13 mouse cellular contexts compared by ENCODE assay signal in genomic region chr1:176698647-176699046, GRCm38 (mm10).
DNase-seq lines count a peak whose midpoint lies in the region; ATAC-seq and TF ChIP-seq lines count a peak whose summit lies in the region.
"Had no signal": no experiment of that assay in that cellular context is flagged by ENCODE, and none has a peak within 500 bp of the region (broad histone marks: within the 10 kb centered on the region; RNA-seq: fewer than 3 reads in every experiment).

No protein-coding gene starts in this region.

- in situ Hi-C loops in CH12.LX (cut with MboI; ENCODE audit: low pct_ligation_motif_present, low pct_unique_long_range_greater_than_20kb, low sequenced_read_pairs) = loop anchor here (25.0 kb wide), 2 partner anchors 461 to 761 kb away; no protein-coding TSS in a partner anchor
- in situ Hi-C loops in Patski (cut with MboI; ENCODE audit: low pct_unique_long_range_greater_than_20kb) = no loop called here

- no peak overlapping the region for H3K27ac ChIP-seq in heart, adult 2 months
- H3K27ac ChIP-seq in left cerebral cortex, adult 2 months = no peak overlapping the region
- no peak overlapping the region for H3K27ac ChIP-seq in CH12.LX (ENCODE audit: insufficient read depth, low read depth)
- no peak overlapping the region for H3K27ac ChIP-seq in embryonic facial prominence, embryonic 10.5 days (replicated peaks)
- H3K27ac ChIP-seq: embryonic facial prominence, embryonic 15.5 days; midbrain, embryonic 12.5 days had no signal

- TF ChIP-seq POLR2A in heart, adult 2 months (IDR thresholded peaks at IDR 0.05; ENCODE audit: insufficient read depth, low read depth, low read length) = no peak
- no peak for TF ChIP-seq POLR2A in CH12.LX (IDR thresholded peaks at IDR 0.05; ENCODE audit: low read depth, low read length)

- H3K27me3 ChIP-seq in heart, adult 2 months (ENCODE audit: control insufficient read depth, insufficient read depth, low read length) = no peaks in the 10 kb centered on the region
- no peaks in the 10 kb centered on the region for H3K27me3 ChIP-seq in CH12.LX (replicated peaks)
- peaks cover 8% of the 10 kb centered on the region for H3K27me3 ChIP-seq in Patski
- H3K27me3 ChIP-seq in embryonic facial prominence, embryonic 10.5 days (replicated peaks; ENCODE audit: low read depth, poor library complexity, severe bottlenecking) = no peaks in the 10 kb centered on the region
- H3K27me3 ChIP-seq: embryonic facial prominence, embryonic 15.5 days; midbrain, embryonic 12.5 days had no signal

- TF ChIP-seq CTCF in heart, adult 2 months (IDR thresholded peaks at IDR 0.05) = peak; percentile 46
- peak; percentile 64 for TF ChIP-seq CTCF in left cerebral cortex, adult 2 months (IDR thresholded peaks at IDR 0.05)
- TF ChIP-seq CTCF in CH12.LX (conservative IDR thresholded peaks at IDR 0.05 in 1 of 2, IDR thresholded peaks at IDR 0.05 in 1 of 2; ENCODE audit: low read depth in 2 of 2, low read length in 2 of 2) = peak in 1 of 2 experiments; percentile 50; a peak in 2 of 4 replicates
- peak; percentile 6 for TF ChIP-seq CTCF in Patski (IDR thresholded peaks at IDR 0.05)

- dilution Hi-C loops in CH12.LX (cut with MboI; ENCODE audit: extremely low pct_ligation_motif_present, extremely low pct_unique_long_range_greater_than_20kb, low sequenced_read_pairs) = no loop called here

- no peak for TF ChIP-seq EP300 in heart, adult 2 months (IDR thresholded peaks at IDR 0.05; ENCODE audit: insufficient read depth, low read depth, low read length)
- TF ChIP-seq EP300 in CH12.LX (IDR thresholded peaks at IDR 0.05; ENCODE audit: low read length) = no peak

- no peaks in the 10 kb centered on the region for H3K4me1 ChIP-seq in heart, adult 2 months (ENCODE audit: control insufficient read depth, insufficient read depth, low read length)
- H3K4me1 ChIP-seq in CH12.LX (ENCODE audit: control insufficient read depth in 1 of 2, insufficient read depth in 2 of 2) = no peaks in the 10 kb centered on the region
- H3K4me1 ChIP-seq in embryonic facial prominence, embryonic 10.5 days = no peaks in the 10 kb centered on the region
- H3K4me1 ChIP-seq: embryonic facial prominence, embryonic 15.5 days; midbrain, embryonic 12.5 days had no signal

- no peaks in the 10 kb centered on the region for H3K36me3 ChIP-seq in heart, adult 2 months (ENCODE audit: control insufficient read depth, insufficient read depth, low read length)
- H3K36me3 ChIP-seq in CH12.LX (replicated peaks in 1 of 2; ENCODE audit: control insufficient read depth in 1 of 2, insufficient read depth in 1 of 2, low read length in 1 of 2) = no peaks in the 10 kb centered on the region
- H3K36me3 ChIP-seq in embryonic facial prominence, embryonic 10.5 days (replicated peaks) = no peaks in the 10 kb centered on the region
- H3K36me3 ChIP-seq: embryonic facial prominence, embryonic 15.5 days; midbrain, embryonic 12.5 days had no signal

- CTCF ChIA-PET in Patski (lab: Charles Lee) = interaction anchor here (1.4 to 1.6 kb wide), 2 partner anchors 23 to 763 kb away, joined by 3 read pairs; no protein-coding TSS in a partner anchor

- no peak for ATAC-seq in Patski
- ATAC-seq: intestine, embryonic 16.5 days had no signal

- no peaks in the 10 kb centered on the region for H3K9me3 ChIP-seq in CH12.LX (replicated peaks; ENCODE audit: low read length)
- H3K9me3 ChIP-seq in embryonic facial prominence, embryonic 10.5 days = no peaks in the 10 kb centered on the region
- H3K9me3 ChIP-seq: embryonic facial prominence, embryonic 15.5 days; midbrain, embryonic 12.5 days had no signal

- no peak overlapping the region for H3K9ac ChIP-seq in heart, adult 2 months (ENCODE audit: low read depth, low read length)
- H3K9ac ChIP-seq in CH12.LX (ENCODE audit: insufficient read depth, low read depth) = no peak overlapping the region
- H3K9ac ChIP-seq: embryonic facial prominence, embryonic 15.5 days; midbrain, embryonic 12.5 days had no signal

- WGBS in heart, adult 2 months = 60% methylated on average over 3 of the region's 3 CpGs
- 79% methylated on average over 3 of the region's 3 CpGs for WGBS in embryonic facial prominence, embryonic 10.5 days

- POLR2A ChIA-PET in Patski (lab: Charles Lee) = no interaction called here

- no peak for DNase-seq in heart, adult 2 months
- DNase-seq in heart, adult 18-20 months = no peak
- peak in 1 of 2 experiments; percentile 8 for DNase-seq in left cerebral cortex, adult 2 months (ENCODE audit: extremely low spot score in 1 of 2, low spot score in 2 of 2)
- no peak for DNase-seq in left cerebral cortex, postnatal 36 days (ENCODE audit: low spot score in 2 of 2)
- DNase-seq in CH12.LX (ENCODE audit: extremely low read depth) (no peak), Patski (ENCODE audit: low read depth, low spot score) (no peak)
- no peak for DNase-seq in embryonic facial prominence, embryonic 10.5 days (ENCODE audit: low spot score)
- DNase-seq in gastrocnemius, postnatal 10 days = no peak
- DNase-seq: adrenal gland, postnatal 14 days; liver had no signal

- no peak overlapping the region for H3K4me3 ChIP-seq in heart, adult 2 months
- H3K4me3 ChIP-seq in left cerebral cortex, adult 2 months = no peak overlapping the region
- H3K4me3 ChIP-seq in CH12.LX (replicated peaks in 1 of 3; ENCODE audit: low read depth in 2 of 3, low read length in 2 of 3, poor library complexity in 1 of 3) = no peak overlapping the region
- no peak overlapping the region for H3K4me3 ChIP-seq in embryonic facial prominence, embryonic 10.5 days
- H3K4me3 ChIP-seq: embryonic facial prominence, embryonic 15.5 days; midbrain, embryonic 12.5 days had no signal

- intact Hi-C loops in heart, adult 2 months (cut with DNase I) = loop anchor here (1.0 kb wide), 1 partner anchor 475 kb away; no protein-coding TSS in a partner anchor
- intact Hi-C loops in left cerebral cortex, adult 2 months (cut with DNase I) = loop anchor here (1.0 kb wide), 2 partner anchors 475 to 762 kb away; no protein-coding TSS in a partner anchor
- intact Hi-C loops in left cerebral cortex, postnatal 36 days (cut with DNase I) = loop anchor here (1.0 kb wide), 2 partner anchors 475 to 762 kb away; no protein-coding TSS in a partner anchor

- H3K4me2 ChIP-seq in CH12.LX (ENCODE audit: insufficient read depth, low read depth, poor library complexity, severe bottlenecking) = peak overlapping the region; percentile 51; the same call in 1 of the 2 replicates
- H3K4me2 ChIP-seq: embryonic facial prominence, embryonic 15.5 days; midbrain, embryonic 12.5 days had no signal

- peak; percentile 45 for TF ChIP-seq RAD21 in CH12.LX (IDR thresholded peaks at IDR 0.05; ENCODE audit: low read depth, low read length)

- no peaks in the 10 kb centered on the region for H3K79me2 ChIP-seq in heart, adult 2 months (replicated peaks; ENCODE audit: control insufficient read depth, insufficient read depth, low read length)
- no peaks in the 10 kb centered on the region for H3K79me2 ChIP-seq in CH12.LX (replicated peaks; ENCODE audit: control insufficient read depth, extremely low read depth, insufficient read depth, poor library complexity, severe bottlenecking)

TF ChIP-seq in CH12.LX, 34 proteins besides CTCF, POLR2A, EP300 and RAD21:
- TF ChIP-seq MXI1 (IDR thresholded peaks at IDR 0.05; ENCODE audit: low read depth, low read length) = no peak
- peak; percentile 28; the same call in 1 of the 2 replicates for TF ChIP-seq SMC3 (IDR thresholded peaks at IDR 0.05; ENCODE audit: low read depth, low read length)
